Mouse (Mus musculus): ENCODE measurements around the gene Amdhd2. TPM values are rescaled to one million over a fixed set of nuclear protein-coding genes. Genes with fewer than 3 reads are reported as not detected.
"Not testable (repeated sequence)": the region's sequence is repeated elsewhere in the genome, so short reads cannot be mapped to it uniquely, and the experiment has no call there.

The Amdhd2 gene
- polyA plus RNA-seq, 1 experiment from 2014 or later: 36.8 TPM

DNA sequence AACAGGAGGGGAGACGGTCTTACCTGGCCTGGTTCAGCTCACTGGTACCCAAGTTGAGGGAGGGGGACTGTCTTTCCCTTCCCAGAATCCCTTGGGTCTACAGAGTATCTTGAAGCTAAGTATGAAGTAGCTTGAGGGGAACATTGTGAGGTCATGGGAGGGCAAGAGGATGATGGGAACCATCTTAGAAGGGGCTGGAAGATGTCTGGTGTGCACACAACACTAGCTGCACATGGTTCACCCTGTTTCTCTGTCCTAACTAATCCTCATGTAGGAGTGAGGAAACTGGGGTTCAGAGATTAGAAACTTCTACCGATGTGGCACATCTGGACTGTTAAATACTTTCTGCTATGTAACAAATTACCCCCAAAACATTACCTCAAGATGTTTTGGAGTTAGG is 12.7 kb downstream of the Amdhd2 start, which contains the start of gene Pdpk1:
Pdpk1 (minus strand) TSS at position 101 of the 400 bp plus-strand sequence.
- Histone ChIP-seq H3K9me3 (no peaks in the 10 kb centered on the region), H3K36me3 (peaks cover 8% of the 10 kb centered on the region), H3K27ac (no peak within 1 kb of the TSS), H3K9ac (peak within 1 kb of the TSS; percentile 55), H3K27me3 (no peaks in the 10 kb centered on the region), H3K4me3 (peak within 1 kb of the TSS; percentile 33), H3K4me2 (peak within 1 kb of the TSS; percentile 56), H3K4me1 (replicated peaks) (peaks cover 12% of the 10 kb centered on the region)
- 78% methylated on average over 2 of the region's 2 CpGs for WGBS
- ATAC-seq (ENCODE audit: low FRiP score): no peak

DNA sequence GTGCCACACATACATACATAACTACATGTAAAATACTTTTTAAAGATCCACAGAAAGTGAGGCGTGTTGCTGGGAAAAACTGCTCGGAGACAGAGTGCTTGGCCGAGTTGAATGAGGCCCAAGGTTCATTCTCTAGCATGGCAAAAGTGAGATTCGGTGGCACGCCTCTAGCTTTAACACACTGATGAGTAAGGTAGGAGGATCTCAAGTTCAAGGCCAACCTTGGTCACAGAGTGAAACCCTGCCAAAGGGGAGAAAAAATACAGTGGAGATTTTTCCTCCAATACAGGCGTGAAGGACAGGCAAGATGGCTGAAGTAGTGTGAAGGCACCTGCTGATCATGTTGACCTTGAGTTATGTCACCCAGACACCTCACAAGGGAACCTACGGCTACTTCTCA is 14.1 kb downstream of the Amdhd2 start:
- H3K9me3 ChIP-seq: no peaks in the 10 kb centered on the region
- H3K4me3 ChIP-seq: no peak overlapping the region
- H3K27ac ChIP-seq: no peak overlapping the region
- H3K36me3 ChIP-seq: 0 out of 2 replicates have a peak, but pooled peaks cover 3% of the 10 kb centered on the region
- ATAC-seq (ENCODE audit: low FRiP score): no peak
- no peaks in the 10 kb centered on the region for H3K27me3 ChIP-seq
- 89% methylated on average over 7 of the region's 7 CpGs for WGBS
- no peak overlapping the region for H3K4me2 ChIP-seq
- H3K4me1 ChIP-seq (replicated peaks): peaks cover 12% of the 10 kb centered on the region
- H3K9ac ChIP-seq: no peak overlapping the region

GRCm38 (mm10) chr17:24142897-24143296 is 20.7 kb downstream of the Amdhd2 start:
- no peaks in the 10 kb centered on the region for H3K9me3 ChIP-seq
- WGBS: 38% methylated on average over 2 of the region's 2 CpGs
- H3K27me3 ChIP-seq: no peaks in the 10 kb centered on the region
- no peak overlapping the region; the same call in 1 of the 2 replicates for H3K9ac ChIP-seq
- peaks cover 37% of the 10 kb centered on the region for H3K4me1 ChIP-seq (replicated peaks)
- H3K4me2 ChIP-seq: no peak overlapping the region
- H3K4me3 ChIP-seq: peak overlapping the region; percentile 97; the same call in 1 of the 2 replicates
- no peak overlapping the region for H3K27ac ChIP-seq
- H3K36me3 ChIP-seq: no peaks in the 10 kb centered on the region
- no peak for ATAC-seq (ENCODE audit: low FRiP score)

GRCm38 (mm10) chr17:24141425-24141920 is 22.1 kb downstream of the Amdhd2 start:
- peak overlapping the region; percentile 81 for H3K4me2 ChIP-seq
- H3K4me3 ChIP-seq: peak overlapping the region; percentile 97
- peak; percentile 98 for ATAC-seq (ENCODE audit: low FRiP score)
- no peaks in the 10 kb centered on the region for H3K27me3 ChIP-seq
- no peaks in the 10 kb centered on the region for H3K36me3 ChIP-seq
- H3K9ac ChIP-seq: peak overlapping the region; percentile 96
- H3K27ac ChIP-seq: peak overlapping the region; percentile 89
- H3K4me1 ChIP-seq (replicated peaks): peaks cover 42% of the 10 kb centered on the region
- no peaks in the 10 kb centered on the region for H3K9me3 ChIP-seq
- WGBS: 0% methylated on average over 27 of the region's 57 CpGs

- Histone ChIP-seq H3K9ac (peak overlapping the region; percentile 96), H3K9me3 (no peaks in the 10 kb centered on the region), H3K27me3 (no peaks in the 10 kb centered on the region), H3K36me3 (no peaks in the 10 kb centered on the region), H3K27ac (peak overlapping the region; percentile 89), H3K4me2 (peak overlapping the region; percentile 81), H3K4me3 (peak overlapping the region; percentile 97), H3K4me1 (replicated peaks) (peaks cover 42% of the 10 kb centered on the region)
- peak; percentile 57 for ATAC-seq (ENCODE audit: low FRiP score)
- WGBS: 2% methylated on average over 30 of the region's 43 CpGs
Observed at GRCm38 (mm10) chr17:24140845-24141424, 22.6 kb downstream of the Amdhd2 start.

DNA sequence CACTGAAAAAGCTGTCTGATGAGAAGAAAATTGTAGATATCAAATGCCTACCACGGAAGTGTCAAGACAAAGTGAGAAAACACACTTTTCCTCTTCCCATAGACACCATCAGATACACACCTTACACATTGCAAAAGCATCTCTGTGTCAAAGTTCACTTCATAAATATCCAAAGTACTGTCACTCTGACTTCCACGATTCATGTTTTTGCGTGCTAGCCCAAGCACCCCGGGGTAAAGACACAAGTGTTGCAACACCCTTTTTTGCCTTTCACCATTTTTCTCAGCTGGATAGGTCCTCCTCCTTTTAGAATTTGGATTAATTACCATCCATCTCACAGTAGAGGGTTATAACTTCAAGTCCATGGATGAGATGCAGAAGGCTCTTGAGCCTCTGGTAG is 23.6 kb downstream of the Amdhd2 start:
- peak overlapping the region; percentile 97 for H3K4me3 ChIP-seq
- H3K9me3 ChIP-seq: no peaks in the 10 kb centered on the region
- peaks cover 42% of the 10 kb centered on the region for H3K4me1 ChIP-seq (replicated peaks)
- H3K9ac ChIP-seq: peak overlapping the region; percentile 96; the same call in 1 of the 2 replicates
- no peak for ATAC-seq (ENCODE audit: low FRiP score)
- H3K4me2 ChIP-seq: peak overlapping the region; percentile 81
- no peaks in the 10 kb centered on the region for H3K27me3 ChIP-seq
- WGBS: 95% methylated on average over 4 of the region's 4 CpGs
- no peaks in the 10 kb centered on the region for H3K36me3 ChIP-seq
- H3K27ac ChIP-seq: no peak overlapping the region

- no peak overlapping the region for H3K27ac ChIP-seq
- WGBS: 86% methylated on average over 3 of the region's 3 CpGs
- no peak for ATAC-seq (ENCODE audit: low FRiP score)
- H3K36me3 ChIP-seq: no peaks in the 10 kb centered on the region
- peaks cover 44% of the 10 kb centered on the region for H3K4me1 ChIP-seq (replicated peaks)
- H3K9me3 ChIP-seq: no peaks in the 10 kb centered on the region
- H3K9ac ChIP-seq: peak overlapping the region; percentile 96; the same call in 1 of the 2 replicates
- H3K4me2 ChIP-seq: no peak overlapping the region
- H3K4me3 ChIP-seq: no peak overlapping the region
- no peaks in the 10 kb centered on the region for H3K27me3 ChIP-seq
Observed at GRCm38 (mm10) chr17:24139256-24139655, 24.3 kb downstream of the Amdhd2 start.

DNA sequence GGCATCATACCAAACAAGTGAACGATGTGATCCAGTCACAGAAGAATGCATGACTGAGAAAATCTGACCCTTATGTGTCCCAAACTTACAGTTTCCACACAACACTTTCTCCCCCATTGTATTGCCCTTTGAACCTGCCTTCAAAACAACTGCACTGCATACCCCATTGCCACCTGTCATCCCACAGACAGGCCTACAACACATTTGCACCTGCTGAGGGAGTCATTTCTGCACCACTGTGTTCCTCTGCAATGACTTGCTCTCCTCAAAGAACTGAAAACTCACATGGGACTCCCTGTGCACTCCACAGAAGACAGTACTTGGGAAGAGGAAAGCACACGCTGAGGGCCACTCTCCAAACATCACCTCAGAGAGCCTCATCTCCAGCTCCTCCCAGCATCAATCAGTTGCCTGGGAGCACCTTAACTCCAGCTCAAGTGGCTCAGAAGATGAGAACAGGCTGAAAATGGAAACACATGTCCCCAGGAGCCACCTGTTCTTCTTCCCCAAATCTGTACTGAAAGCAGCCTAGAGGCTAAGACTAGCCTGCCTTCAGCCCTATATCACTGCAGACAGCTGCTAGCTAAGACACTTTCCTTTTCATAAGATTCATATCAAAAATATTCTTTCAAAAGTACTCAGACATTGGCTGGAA is 26.2 kb downstream of the Amdhd2 start:
- Histone ChIP-seq H3K4me3 (no peak overlapping the region), H3K4me1 (replicated peaks) (peaks cover 37% of the 10 kb centered on the region), H3K4me2 (no peak overlapping the region), H3K27me3 (no peaks in the 10 kb centered on the region), H3K36me3 (no peaks in the 10 kb centered on the region), H3K27ac (no peak overlapping the region), H3K9ac (no peak overlapping the region), H3K9me3 (no peaks in the 10 kb centered on the region)
- no peak for ATAC-seq (ENCODE audit: low FRiP score)
- WGBS: 88% methylated on average over 2 of the region's 2 CpGs

DNA sequence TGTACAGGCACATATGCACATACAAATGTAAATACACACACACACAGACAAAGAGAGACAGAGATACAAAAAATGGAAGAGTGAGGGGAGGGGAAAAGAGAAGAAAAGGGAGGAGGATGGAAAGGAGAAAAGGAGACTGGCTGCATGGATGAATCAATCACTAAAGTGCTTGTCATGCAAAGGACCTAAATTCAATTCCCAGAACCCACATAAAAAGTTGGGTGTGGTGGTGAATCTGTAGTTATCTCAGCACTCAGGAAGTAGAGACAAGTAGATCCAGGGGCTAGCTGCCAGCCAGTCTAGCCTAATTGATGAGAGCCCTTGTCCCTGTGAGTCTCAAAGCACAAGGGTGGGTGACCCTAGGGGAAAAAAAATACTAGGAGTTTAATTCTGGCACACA is 29.5 kb downstream of the Amdhd2 start:
- H3K4me1 ChIP-seq (replicated peaks): peaks cover 15% of the 10 kb centered on the region
- no peak overlapping the region for H3K9ac ChIP-seq
- H3K4me2 ChIP-seq: no peak overlapping the region
- no peaks in the 10 kb centered on the region for H3K9me3 ChIP-seq
- H3K36me3 ChIP-seq: no peaks in the 10 kb centered on the region
- no peaks in the 10 kb centered on the region for H3K27me3 ChIP-seq
- H3K4me3 ChIP-seq: no peak overlapping the region
- ATAC-seq (ENCODE audit: low FRiP score): no peak
- no peak overlapping the region for H3K27ac ChIP-seq

DNA sequence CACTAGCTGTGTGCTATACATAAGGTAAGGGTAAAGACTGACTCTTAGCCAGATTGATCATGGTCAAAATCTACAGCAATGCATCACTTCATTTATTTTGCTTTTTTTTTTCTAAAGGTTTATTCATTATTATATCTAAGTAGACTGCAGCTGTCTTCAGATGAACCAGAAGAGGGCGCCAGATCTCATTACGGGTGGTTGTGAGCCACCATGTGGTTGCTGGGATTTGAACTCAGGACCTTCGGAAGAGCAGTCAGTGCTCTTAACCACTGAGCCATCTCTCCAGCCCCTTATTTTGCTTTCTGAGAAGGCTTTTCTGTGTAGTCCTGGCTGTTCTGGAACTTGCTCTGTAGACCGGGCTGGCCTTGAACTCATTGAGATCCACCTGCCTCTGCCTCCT is 30.6 kb downstream of the Amdhd2 start:
- H3K4me3 ChIP-seq; H3K27ac ChIP-seq; H3K9me3 ChIP-seq; H3K36me3 ChIP-seq; H3K4me2 ChIP-seq; ATAC-seq (ENCODE audit: low FRiP score); H3K27me3 ChIP-seq; H3K9ac ChIP-seq; H3K4me1 ChIP-seq (replicated peaks): not testable (repeated sequence)
- 91% methylated on average over 4 of the region's 4 CpGs for WGBS

DNA sequence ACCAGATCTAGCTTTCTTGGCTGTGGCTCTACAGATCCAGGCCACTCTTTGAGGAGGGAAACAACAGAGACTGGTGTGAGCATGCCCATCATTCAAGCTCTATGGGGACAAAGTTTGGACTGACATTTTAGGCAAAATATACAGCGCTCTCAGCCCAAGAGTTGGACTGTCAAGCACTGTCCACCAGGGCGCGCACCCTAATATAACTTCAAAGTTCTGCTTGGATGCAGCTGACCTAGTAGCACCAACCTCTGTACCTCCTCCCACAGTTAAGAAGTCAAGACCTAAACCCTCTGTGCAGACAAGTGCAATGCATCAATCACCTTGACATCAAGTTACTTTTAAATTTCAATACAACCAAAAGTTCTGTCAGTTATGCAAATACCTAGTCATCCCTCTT is 32.0 kb downstream of the Amdhd2 start:
- ATAC-seq (ENCODE audit: low FRiP score): no peak
- H3K36me3 ChIP-seq: no peaks in the 10 kb centered on the region
- 84% methylated on average over 3 of the region's 3 CpGs for WGBS
- H3K27me3 ChIP-seq: no peaks in the 10 kb centered on the region
- H3K4me2 ChIP-seq: no peak overlapping the region
- no peaks in the 10 kb centered on the region for H3K9me3 ChIP-seq
- no peak overlapping the region for H3K4me3 ChIP-seq
- H3K27ac ChIP-seq: no peak overlapping the region
- no peak overlapping the region for H3K9ac ChIP-seq
- peaks cover 3% of the 10 kb centered on the region; the same call in 1 of the 2 replicates for H3K4me1 ChIP-seq (replicated peaks)

DNA sequence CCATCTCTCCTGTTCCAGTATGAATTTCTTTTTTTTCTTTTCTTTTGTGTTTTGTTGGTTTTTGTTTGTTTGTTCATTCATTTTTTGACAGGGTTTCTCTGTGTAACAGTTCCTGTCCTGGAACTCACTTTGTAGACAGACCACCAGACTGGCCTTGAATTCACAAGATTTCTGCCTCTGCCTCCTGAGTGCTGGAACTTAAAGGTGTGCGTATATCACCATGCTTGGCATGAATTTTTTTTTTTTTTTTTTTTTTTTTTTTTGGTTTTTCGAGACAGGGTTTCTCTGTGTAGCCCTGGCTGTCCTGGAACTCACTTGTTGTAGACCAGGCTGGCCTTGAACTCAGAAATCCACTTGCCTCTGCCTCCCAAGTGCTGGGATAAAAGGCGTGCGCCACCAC is 34.3 kb downstream of the Amdhd2 start:
- H3K27me3 ChIP-seq; H3K4me3 ChIP-seq; H3K4me1 ChIP-seq (replicated peaks); H3K9me3 ChIP-seq; H3K9ac ChIP-seq; ATAC-seq (ENCODE audit: low FRiP score); H3K4me2 ChIP-seq; H3K27ac ChIP-seq; H3K36me3 ChIP-seq: not testable (repeated sequence)
- 91% methylated on average over 4 of the region's 4 CpGs for WGBS

GRCm38 (mm10) chr17:24127592-24127991 is 36.0 kb downstream of the Amdhd2 start:
- 95% methylated on average over 1 of the region's 1 CpGs for WGBS
- Histone ChIP-seq H3K36me3 (no peaks in the 10 kb centered on the region), H3K27me3 (no peaks in the 10 kb centered on the region), H3K4me2 (no peak overlapping the region), H3K27ac (no peak overlapping the region), H3K4me3 (no peak overlapping the region), H3K4me1 (replicated peaks) (no peaks in the 10 kb centered on the region; the same call in 1 of the 2 replicates), H3K9ac (no peak overlapping the region), H3K9me3 (no peaks in the 10 kb centered on the region)
- ATAC-seq (ENCODE audit: low FRiP score): no peak

Data from hindbrain, embryonic 13.5 days (tissue).